Mouse (Mus musculus) bone marrow macrophage, adult 2 months (primary cell): ENCODE measurements around the gene Gm27021. TPM values are rescaled to one million over a fixed set of nuclear protein-coding genes. Genes with fewer than 3 reads are reported as not detected.

Experiments
- H3K27ac ChIP-seq: 2 replicates; pipeline ENCODE4 v1.5.1; 2012; ENCODE audit warnings: low read depth, low read length; ENCODE audit not compliant: insufficient read depth
- H3K4me1 ChIP-seq: 2 replicates; pipeline ENCODE4 v1.6.1; 2012; ENCODE audit warnings: low read length; ENCODE audit not compliant: control insufficient read depth, insufficient read depth
- H3K4me3 ChIP-seq: 2 replicates; pipeline ENCODE4 v1.5.1; 2012; ENCODE audit warnings: mild to moderate bottlenecking, low read length, moderate library complexity; ENCODE audit not compliant: insufficient read depth
- CTCF ChIP-seq: IDR thresholded peaks from 2 replicates; pipeline ENCODE4 v1.5.1; 2012; ENCODE audit warnings: low read depth, mild to moderate bottlenecking, low read length, moderate library complexity
- POLR2A ChIP-seq: IDR thresholded peaks from 2 replicates; pipeline ENCODE4 v1.6.1; 2012; ENCODE audit warnings: mild to moderate bottlenecking, low read depth, low read length, borderline replicate concordance
- polyA plus RNA-seq: library from polyadenylated mRNA; stranded (reverse); fragments of >200 nt; gene quantifications from 2 replicates; pipeline ENCODE4 v1.2.4, GENCODE M21; 2012; ENCODE audit not compliant: missing spikeins, insufficient read depth, insufficient read length

The Gm27021 gene
- polyA plus RNA-seq, 1 experiment = not detected

DNA sequence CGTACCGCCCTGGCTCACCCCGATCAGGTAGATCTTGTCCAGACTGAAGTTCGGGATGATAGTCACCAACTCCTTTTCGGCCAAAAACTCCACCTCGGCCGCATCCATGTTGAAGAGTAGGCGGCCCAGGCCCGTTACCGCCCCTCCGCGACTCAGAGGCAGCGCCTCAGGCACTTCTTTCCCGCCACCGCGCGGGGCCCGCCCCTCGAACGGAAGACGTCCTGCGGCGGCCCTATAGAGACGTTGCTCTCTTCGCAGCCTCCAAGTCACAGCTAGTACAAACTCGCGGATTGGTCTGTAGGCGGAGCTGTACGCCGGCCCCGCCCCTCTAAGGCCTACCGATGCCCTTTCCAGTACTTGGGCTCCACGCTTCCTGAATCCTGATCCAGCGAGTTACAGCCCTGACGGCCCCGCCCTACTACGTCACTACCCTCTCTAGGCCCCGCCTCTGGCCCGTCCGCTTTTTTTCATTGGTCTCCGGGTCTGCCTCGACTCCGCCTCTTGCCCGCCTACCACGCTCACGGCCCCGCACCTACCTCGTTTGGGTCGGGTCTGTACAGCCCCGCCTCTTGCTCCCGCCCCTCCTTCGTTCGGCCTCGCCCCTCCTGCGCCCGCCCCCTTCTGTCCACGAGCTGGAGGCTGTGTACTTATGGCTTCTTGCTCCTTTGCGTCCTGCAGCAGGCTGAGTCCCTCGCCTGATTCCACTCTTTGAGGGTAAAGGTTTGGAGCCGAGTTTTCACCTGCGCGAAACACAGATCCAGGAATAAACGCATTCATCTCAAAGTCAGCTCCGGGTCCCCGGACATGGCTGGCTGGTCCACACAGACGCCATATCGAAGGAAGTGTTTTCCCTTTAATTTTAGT is 78.7 kb downstream of the Gm27021 start, which contains the start of gene Gins2:
TSS of gene Gins2 (minus strand) at position 397 of the 864 bp plus-strand sequence.
- Histone ChIP-seq H3K4me1 (peaks cover 2% of the 10 kb centered on the region; the same call in 1 of the 2 replicates), H3K27ac (0 out of 2 replicates have a peak within 1 kb of the TSS, but pooled peaks have one; percentile 19), H3K4me3 (peak within 1 kb of the TSS; percentile 82)
- TF ChIP-seq POLR2A = no peak
- TF ChIP-seq CTCF = no peak

- peaks cover 2% of the 10 kb centered on the region; the same call in 1 of the 2 replicates for H3K4me1 ChIP-seq
- H3K27ac ChIP-seq = no peak overlapping the region
- no peak overlapping the region for H3K4me3 ChIP-seq
- no peak for TF ChIP-seq POLR2A
- TF ChIP-seq CTCF = no peak
These were observed 82.4 kb downstream of the Gm27021 start for GRCm38 (mm10) chr8:120585521-120585920.

DNA sequence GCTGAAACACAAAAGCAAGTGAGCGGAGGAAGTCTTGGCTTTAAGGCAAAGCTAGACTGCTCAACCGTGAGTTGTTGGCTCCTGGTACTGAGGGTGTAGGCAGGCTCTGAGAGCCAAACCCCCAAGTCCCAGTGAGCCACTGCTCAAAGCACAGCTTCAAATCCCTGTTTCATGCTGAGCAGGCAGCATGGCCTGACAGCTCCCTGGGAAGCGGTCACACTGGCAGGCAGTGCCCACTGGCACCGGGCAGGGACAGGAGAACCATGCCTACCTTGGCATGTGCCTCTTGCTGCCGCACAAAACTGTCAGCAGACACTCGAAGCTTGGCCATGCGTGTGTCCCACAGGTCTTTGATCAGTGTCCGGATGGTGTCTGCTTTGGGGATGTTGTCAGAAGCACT is 86.1 kb downstream of the Gm27021 start:
- Histone ChIP-seq H3K4me1 (no peaks in the 10 kb centered on the region), H3K4me3 (no peak overlapping the region), H3K27ac (no peak overlapping the region)
- no peak for TF ChIP-seq POLR2A
- TF ChIP-seq CTCF = no peak

DNA sequence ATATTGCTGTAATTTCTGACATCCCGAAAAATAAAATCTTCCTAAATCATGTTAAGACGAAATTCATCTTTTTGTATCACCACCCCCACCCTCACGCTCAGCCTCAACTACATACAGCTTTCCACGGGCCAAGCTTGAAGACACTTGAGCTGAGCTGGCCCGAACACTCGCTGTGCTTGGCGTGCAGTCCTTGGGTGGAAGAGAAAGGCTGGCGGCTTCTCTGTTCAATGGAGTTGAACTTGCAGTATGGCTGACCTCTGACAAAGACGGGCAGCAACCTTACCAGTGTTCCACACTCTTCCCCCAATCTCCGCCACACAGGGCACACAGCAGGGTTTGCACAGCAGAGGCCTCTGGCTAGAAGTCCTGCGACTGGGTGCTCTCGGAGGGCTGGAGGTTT is 86.5 kb downstream of the Gm27021 start:
- Histone ChIP-seq H3K27ac (no peak overlapping the region), H3K4me3 (no peak overlapping the region), H3K4me1 (no peaks in the 10 kb centered on the region)
- TF ChIP-seq CTCF (no peak), POLR2A (no peak)

GRCm38 (mm10) chr8:120580336-120581000 is 87.4 kb downstream of the Gm27021 start:
- TF ChIP-seq CTCF (no peak), POLR2A (no peak)
- H3K27ac ChIP-seq = no peak overlapping the region
- no peak overlapping the region for H3K4me3 ChIP-seq
- no peaks in the 10 kb centered on the region for H3K4me1 ChIP-seq

GRCm38 (mm10) chr8:120577821-120578220 is 90.1 kb downstream of the Gm27021 start:
- TF ChIP-seq CTCF (no peak), POLR2A (no peak)
- Histone ChIP-seq H3K4me1 (peaks cover 8% of the 10 kb centered on the region), H3K4me3 (no peak overlapping the region), H3K27ac (no peak overlapping the region)

GRCm38 (mm10) chr8:120575801-120576200 is 92.1 kb downstream of the Gm27021 start:
- H3K4me1 ChIP-seq = peaks cover 18% of the 10 kb centered on the region
- no peak overlapping the region for H3K4me3 ChIP-seq
- TF ChIP-seq CTCF (no peak), POLR2A (no peak)
- no peak overlapping the region for H3K27ac ChIP-seq

GRCm38 (mm10) chr8:120574941-120575340 is 92.9 kb downstream of the Gm27021 start:
- no peak for TF ChIP-seq CTCF

GRCm38 (mm10) chr8:120573866-120574265 is 94.0 kb downstream of the Gm27021 start:
- Histone ChIP-seq H3K27ac (no peak overlapping the region), H3K4me3 (no peak overlapping the region), H3K4me1 (peaks cover 21% of the 10 kb centered on the region)
- TF ChIP-seq CTCF = no peak
- TF ChIP-seq POLR2A = no peak

More at GRCm38 (mm10) chr8:120574941-120575340, 92.9 kb downstream of the Gm27021 start:
- Histone ChIP-seq H3K4me1 (peaks cover 21% of the 10 kb centered on the region), H3K4me3 (no peak overlapping the region), H3K27ac (no peak overlapping the region)

- no peak for TF ChIP-seq CTCF
- TF ChIP-seq POLR2A = no peak
- peak overlapping the region; percentile 78 for H3K27ac ChIP-seq
- no peak overlapping the region for H3K4me3 ChIP-seq
- peaks cover 21% of the 10 kb centered on the region for H3K4me1 ChIP-seq
These were observed 95.3 kb downstream of the Gm27021 start for GRCm38 (mm10) chr8:120572534-120572933.
